Mouse (Mus musculus) spleen, postnatal 4 days (tissue): ENCODE results near the gene Abcb5.
A peak's percentile ranks its signal among the peaks of the same experiment; 100 is the strongest.
"Not testable (repeated sequence)": the region's sequence is repeated elsewhere in the genome, so short reads cannot be mapped to it uniquely, and the experiment has no call there.

Experiments
- DNase-seq, 2 experiments: peaks; one replicate each; pipeline ENCODE4 v3.0.0; 2022; ENCODE audit warnings: low spot score in 2 of 2

Abcb5 gene

GRCm38 (mm10) chr12:118966321-118966720 is at the start of gene Abcb5:
TSS of gene Abcb5 (minus strand) at chr12:118966421.
- no peak for DNase-seq

- no peak for DNase-seq
Measured at GRCm38 (mm10) chr12:118999230-118999629, 33.0 kb upstream of the Abcb5 start.

GRCm38 (mm10) chr12:118994328-118995166 is 28.3 kb upstream of the Abcb5 start:
- DNase-seq: no peak

- no peak for DNase-seq
Measured at GRCm38 (mm10) chr12:118984852-118985251, 18.6 kb upstream of the Abcb5 start.

- DNase-seq: peak; percentile 29 to 65
Measured at GRCm38 (mm10) chr12:118930386-118931318, 35.6 kb downstream of the Abcb5 start.

GRCm38 (mm10) chr12:118926813-118927281 is 39.4 kb downstream of the Abcb5 start:
- no peak for DNase-seq

GRCm38 (mm10) chr12:118923874-118924273 is 42.3 kb downstream of the Abcb5 start:
- not testable (repeated sequence) for DNase-seq

- no peak for DNase-seq
Measured at GRCm38 (mm10) chr12:118917771-118918170, 48.5 kb downstream of the Abcb5 start.

GRCm38 (mm10) chr12:118910360-118910759 is 55.9 kb downstream of the Abcb5 start:
- DNase-seq: no peak

- no peak for DNase-seq
Measured at GRCm38 (mm10) chr12:118902249-118902648, 64.0 kb downstream of the Abcb5 start.

- no peak for DNase-seq
Measured at GRCm38 (mm10) chr12:118887964-118888363, 78.3 kb downstream of the Abcb5 start.

GRCm38 (mm10) chr12:118882790-118883189 is 83.4 kb downstream of the Abcb5 start:
- DNase-seq: no peak

GRCm38 (mm10) chr12:118872673-118873072 is 93.5 kb downstream of the Abcb5 start:
- DNase-seq: no peak

GRCm38 (mm10) chr12:118856151-118856550 is 110.1 kb downstream of the Abcb5 start:
- no peak for DNase-seq

GRCm38 (mm10) chr12:118854831-118855453 is 111.3 kb downstream of the Abcb5 start:
- peak; percentile 45 to 77 for DNase-seq

GRCm38 (mm10) chr12:118854401-118854800 is 111.8 kb downstream of the Abcb5 start:
- DNase-seq: no peak

- DNase-seq: no peak
Measured at GRCm38 (mm10) chr12:118853331-118853730, 112.9 kb downstream of the Abcb5 start.

- DNase-seq: no peak
Measured at GRCm38 (mm10) chr12:118850851-118851410, 115.3 kb downstream of the Abcb5 start.

GRCm38 (mm10) chr12:118849996-118850395 is 116.2 kb downstream of the Abcb5 start:
- DNase-seq: no peak

- no peak for DNase-seq
Measured at GRCm38 (mm10) chr12:118849203-118849861, 116.9 kb downstream of the Abcb5 start.
